Mouse (Mus musculus): ENCODE data around the gene Chst5.

Gene Chst5

GRCm38 (mm10) chr8:111929648-111930344 is 19.5 kb upstream of the Chst5 start:
- no peak for DNase-seq (ENCODE audit: low spot score in 2 of 2)

- no peak for DNase-seq (ENCODE audit: low spot score in 2 of 2)
Measured at GRCm38 (mm10) chr8:111924976-111925375, 14.7 kb upstream of the Chst5 start.

GRCm38 (mm10) chr8:111923383-111923804 is 13.1 kb upstream of the Chst5 start:
- peak; percentile 26 to 39 for DNase-seq (ENCODE audit: low spot score in 2 of 2)

GRCm38 (mm10) chr8:111920971-111921370 is 10.7 kb upstream of the Chst5 start:
- DNase-seq (ENCODE audit: low spot score in 2 of 2): no peak

- no peak for DNase-seq (ENCODE audit: low spot score in 2 of 2)
Measured at GRCm38 (mm10) chr8:111919663-111920062, 9.4 kb upstream of the Chst5 start.

GRCm38 (mm10) chr8:111912860-111913432 is 2.7 kb upstream of the Chst5 start:
- peak; percentile 22 to 30 for DNase-seq (ENCODE audit: low spot score in 2 of 2)

- peak; percentile 15 to 52 for DNase-seq (ENCODE audit: low spot score in 2 of 2)
Measured at GRCm38 (mm10) chr8:111911572-111911971, 1.3 kb upstream of the Chst5 start.

- no peak for DNase-seq (ENCODE audit: low spot score in 2 of 2)
Measured at GRCm38 (mm10) chr8:111905500-111906121, 4.6 kb downstream of the Chst5 start.

- DNase-seq (ENCODE audit: low spot score in 2 of 2): no peak
Measured at GRCm38 (mm10) chr8:111902080-111902479, 8.2 kb downstream of the Chst5 start.

- no peak for DNase-seq (ENCODE audit: low spot score in 2 of 2)
Measured at GRCm38 (mm10) chr8:111898586-111898985, 11.7 kb downstream of the Chst5 start.

- DNase-seq (ENCODE audit: low spot score in 2 of 2): no peak
Measured at GRCm38 (mm10) chr8:111894955-111895354, 15.3 kb downstream of the Chst5 start.

GRCm38 (mm10) chr8:111892615-111893014 is 17.6 kb downstream of the Chst5 start:
- DNase-seq (ENCODE audit: low spot score in 2 of 2): no peak

GRCm38 (mm10) chr8:111891983-111892382 is 18.3 kb downstream of the Chst5 start:
- DNase-seq (ENCODE audit: low spot score in 2 of 2): no peak

- no peak for DNase-seq (ENCODE audit: low spot score in 2 of 2)
Measured at GRCm38 (mm10) chr8:111890911-111891303, 19.3 kb downstream of the Chst5 start.

- no peak for DNase-seq (ENCODE audit: low spot score in 2 of 2)
Measured at GRCm38 (mm10) chr8:111889931-111890910, 20.0 kb downstream of the Chst5 start.

- DNase-seq (ENCODE audit: low spot score in 2 of 2): no peak
Measured at GRCm38 (mm10) chr8:111888091-111888650, 22.1 kb downstream of the Chst5 start.

- DNase-seq (ENCODE audit: low spot score in 2 of 2): no peak
Measured at GRCm38 (mm10) chr8:111887479-111887878, 22.8 kb downstream of the Chst5 start.

GRCm38 (mm10) chr8:111883615-111884014 is 26.6 kb downstream of the Chst5 start:
- no peak for DNase-seq (ENCODE audit: low spot score in 2 of 2)

- peak; percentile 8 to 22 for DNase-seq (ENCODE audit: low spot score in 2 of 2)
Measured at GRCm38 (mm10) chr8:111881591-111881990, 28.7 kb downstream of the Chst5 start.

GRCm38 (mm10) chr8:111877711-111878110 is 32.5 kb downstream of the Chst5 start:
- DNase-seq (ENCODE audit: low spot score in 2 of 2): no peak

GRCm38 (mm10) chr8:111876355-111876948 is 33.8 kb downstream of the Chst5 start, which contains the start of gene Tmem170:
TSS of gene Tmem170 (minus strand) at chr8:111876750.
- DNase-seq (ENCODE audit: low spot score in 2 of 2): peak; percentile 98 to 99

Measured in frontal cortex, postnatal 36 days (tissue).